Mouse (Mus musculus): ENCODE measurements around the gene Bglap3. TPM values are rescaled to one million over a fixed set of nuclear protein-coding genes. Genes with fewer than 3 reads are reported as not detected.

Bglap3 gene
- polyA plus RNA-seq, 1 experiment from 2014 or later = 0.10 TPM

DNA sequence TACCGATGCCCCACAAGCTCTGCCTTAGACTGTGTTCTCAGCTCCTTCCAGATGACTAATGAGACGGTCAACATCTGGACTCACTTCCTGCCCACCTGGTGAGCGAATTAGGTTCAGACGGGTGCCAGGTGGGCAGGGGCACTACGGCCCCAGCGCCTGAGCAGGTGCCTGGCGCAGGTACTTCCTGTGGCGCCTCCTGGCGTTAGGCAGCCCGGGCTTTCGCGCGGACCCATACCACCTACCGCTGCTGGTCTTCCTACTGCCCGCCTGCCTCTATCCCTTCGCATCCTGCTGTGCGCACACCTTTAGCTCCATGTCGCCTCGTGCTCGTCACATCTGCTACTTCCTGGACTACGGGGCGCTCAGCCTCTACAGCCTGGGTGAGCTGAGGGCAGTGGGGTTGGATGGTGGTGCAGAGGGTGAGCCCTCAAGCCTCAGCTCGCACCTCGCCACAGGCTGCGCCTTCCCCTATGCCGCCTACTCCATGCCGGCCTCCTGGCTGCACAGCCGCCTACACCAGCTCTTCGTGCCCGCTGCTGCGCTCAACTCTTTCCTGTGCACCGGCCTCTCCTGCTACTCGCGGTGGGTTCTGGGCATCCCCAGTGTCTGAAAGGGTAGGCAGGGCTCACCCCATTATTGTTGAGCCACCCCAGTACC is 6.7 kb downstream of the Bglap3 start:
- no peak for ATAC-seq
- peaks cover 4% of the 10 kb centered on the region; the same call in 1 of the 2 replicates for H3K27me3 ChIP-seq (replicated peaks; ENCODE audit: control insufficient read depth, insufficient read depth, low read length)
- WGBS = 41% methylated on average over 34 of the region's 34 CpGs
- H3K9me3 ChIP-seq (ENCODE audit: control insufficient read depth, low read length) = peaks cover 6% of the 10 kb centered on the region; the same call in 1 of the 2 replicates
- H3K4me2 ChIP-seq (ENCODE audit: low read length) = no peak overlapping the region
- no peaks in the 10 kb centered on the region for H3K4me1 ChIP-seq (ENCODE audit: control insufficient read depth, insufficient read depth, low read depth, low read length)
- no peak overlapping the region for H3K27ac ChIP-seq (ENCODE audit: low read depth, low read length)
- H3K4me3 ChIP-seq (ENCODE audit: low read length) = no peak overlapping the region
- H3K36me3 ChIP-seq (ENCODE audit: control insufficient read depth, insufficient read depth, low read length) = peaks cover 13% of the 10 kb centered on the region; the same call in 1 of the 2 replicates
- no peak overlapping the region for H3K9ac ChIP-seq (ENCODE audit: low read depth, low read length)

DNA sequence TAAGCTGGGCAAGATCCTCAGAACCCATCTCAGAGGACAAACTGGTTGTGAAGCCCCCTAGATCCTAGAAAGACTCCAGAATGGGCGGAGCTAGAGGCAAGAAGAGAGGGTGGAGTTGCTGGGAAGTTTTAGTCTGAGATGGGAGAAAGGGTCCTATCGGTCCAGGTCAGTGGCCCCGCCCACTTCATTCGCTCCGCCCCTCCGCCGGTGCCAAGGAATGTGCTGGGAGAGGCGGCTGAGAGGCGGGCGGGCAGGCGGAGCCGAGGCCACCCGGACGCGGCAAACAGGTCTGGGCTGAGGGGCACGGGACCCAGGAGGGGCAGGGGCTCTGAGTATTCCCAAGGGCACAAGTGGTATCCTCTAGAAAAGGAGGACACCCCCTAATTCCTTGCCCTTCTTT is 8.2 kb downstream of the Bglap3 start, which contains the start of gene Paqr6:
Gene Paqr6 (plus strand): TSS at position 248 of the 400 bp plus-strand sequence.
- Histone ChIP-seq H3K9ac (ENCODE audit: low read depth, low read length) (no peak within 1 kb of the TSS), H3K36me3 (ENCODE audit: control insufficient read depth, insufficient read depth, low read length) (peaks cover 23% of the 10 kb centered on the region), H3K4me3 (ENCODE audit: low read length) (no peak within 1 kb of the TSS), H3K4me2 (ENCODE audit: low read length) (peak within 1 kb of the TSS; percentile 8; the same call in 1 of the 2 replicates), H3K9me3 (ENCODE audit: control insufficient read depth, low read length) (no peaks in the 10 kb centered on the region), H3K27me3 (replicated peaks; ENCODE audit: control insufficient read depth, insufficient read depth, low read length) (peaks cover 4% of the 10 kb centered on the region; the same call in 1 of the 2 replicates), H3K4me1 (ENCODE audit: control insufficient read depth, insufficient read depth, low read depth, low read length) (no peaks in the 10 kb centered on the region), H3K27ac (ENCODE audit: low read depth, low read length) (peak within 1 kb of the TSS; percentile 35; the same call in 1 of the 2 replicates)
- under 1% methylated on average over 13 of the region's 16 CpGs for WGBS
- ATAC-seq = no peak

DNA sequence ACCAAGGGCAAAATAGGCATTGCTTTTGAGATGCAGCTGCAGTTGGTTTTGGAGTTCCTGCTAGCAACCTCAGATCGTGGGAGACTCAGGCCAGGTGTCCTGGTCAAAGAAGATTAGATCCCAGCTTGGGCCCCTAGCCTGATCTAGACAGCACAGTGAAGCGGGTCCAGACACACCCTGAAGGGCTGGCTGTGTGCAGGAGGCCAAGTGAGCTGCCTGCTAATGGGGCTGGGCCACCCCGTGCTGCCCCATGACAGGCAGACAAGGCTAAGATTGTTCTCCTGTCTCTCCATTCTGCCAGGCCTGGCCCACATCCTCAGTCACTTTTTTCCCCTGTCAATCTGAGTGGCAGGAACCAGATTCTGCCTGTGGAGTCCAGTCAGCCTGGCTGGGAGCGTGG is 8.8 kb downstream of the Bglap3 start:
- peak; percentile 45; the same call in 1 of the 2 replicates for ATAC-seq
- Histone ChIP-seq H3K27ac (ENCODE audit: low read depth, low read length) (peak overlapping the region; percentile 35; the same call in 1 of the 2 replicates), H3K9ac (ENCODE audit: low read depth, low read length) (no peak overlapping the region), H3K36me3 (ENCODE audit: control insufficient read depth, insufficient read depth, low read length) (peaks cover 28% of the 10 kb centered on the region), H3K27me3 (replicated peaks; ENCODE audit: control insufficient read depth, insufficient read depth, low read length) (peaks cover 4% of the 10 kb centered on the region; the same call in 1 of the 2 replicates), H3K4me2 (ENCODE audit: low read length) (no peak overlapping the region), H3K4me1 (ENCODE audit: control insufficient read depth, insufficient read depth, low read depth, low read length) (no peaks in the 10 kb centered on the region), H3K9me3 (ENCODE audit: control insufficient read depth, low read length) (no peaks in the 10 kb centered on the region), H3K4me3 (ENCODE audit: low read length) (no peak overlapping the region)
- 42% methylated on average over 4 of the region's 4 CpGs for WGBS

DNA sequence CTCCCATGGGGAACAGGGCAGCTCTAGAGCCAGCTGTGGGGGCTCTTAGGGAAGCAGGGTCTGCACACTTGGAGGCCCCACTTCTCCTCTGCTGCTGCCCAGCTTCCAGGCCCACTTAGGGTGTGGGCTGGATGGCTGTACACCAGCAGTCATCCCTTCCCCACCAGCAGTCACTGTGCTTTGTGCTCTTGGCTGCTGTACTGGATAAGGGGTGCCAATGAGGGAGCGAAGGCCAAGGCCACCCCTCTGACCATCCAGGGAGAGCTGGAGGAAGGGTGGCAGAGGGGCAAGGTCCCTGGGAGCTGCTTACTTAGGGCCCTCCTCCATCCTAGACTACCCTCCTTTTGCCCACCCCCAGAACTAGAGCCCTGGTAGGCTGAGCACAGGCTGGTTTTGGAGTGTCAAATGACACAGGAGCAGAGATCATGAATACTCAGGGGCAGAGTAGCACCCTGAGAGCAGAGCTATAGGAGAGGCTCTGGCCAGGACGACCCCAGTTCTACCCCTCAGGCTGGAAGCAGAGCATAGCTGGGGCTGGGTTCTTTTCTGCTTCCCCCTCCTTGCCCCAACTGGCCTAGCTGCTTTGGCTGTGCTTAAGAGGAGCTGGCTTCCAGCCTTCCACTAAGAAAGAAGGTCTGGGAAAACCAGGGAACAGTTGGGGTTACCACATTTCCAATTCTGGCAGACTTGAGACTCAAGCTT is 10.8 kb downstream of the Bglap3 start:
- no peak overlapping the region for H3K27ac ChIP-seq (ENCODE audit: low read depth, low read length)
- H3K9ac ChIP-seq (ENCODE audit: low read depth, low read length) = no peak overlapping the region
- H3K9me3 ChIP-seq (ENCODE audit: control insufficient read depth, low read length) = no peaks in the 10 kb centered on the region
- peaks cover 41% of the 10 kb centered on the region for H3K36me3 ChIP-seq (ENCODE audit: control insufficient read depth, insufficient read depth, low read length)
- no peak for ATAC-seq
- WGBS = 87% methylated on average over 2 of the region's 2 CpGs
- H3K27me3 ChIP-seq (replicated peaks; ENCODE audit: control insufficient read depth, insufficient read depth, low read length) = peaks cover 4% of the 10 kb centered on the region; the same call in 1 of the 2 replicates
- no peaks in the 10 kb centered on the region for H3K4me1 ChIP-seq (ENCODE audit: control insufficient read depth, insufficient read depth, low read depth, low read length)
- no peak overlapping the region for H3K4me2 ChIP-seq (ENCODE audit: low read length)
- no peak overlapping the region for H3K4me3 ChIP-seq (ENCODE audit: low read length)

DNA sequence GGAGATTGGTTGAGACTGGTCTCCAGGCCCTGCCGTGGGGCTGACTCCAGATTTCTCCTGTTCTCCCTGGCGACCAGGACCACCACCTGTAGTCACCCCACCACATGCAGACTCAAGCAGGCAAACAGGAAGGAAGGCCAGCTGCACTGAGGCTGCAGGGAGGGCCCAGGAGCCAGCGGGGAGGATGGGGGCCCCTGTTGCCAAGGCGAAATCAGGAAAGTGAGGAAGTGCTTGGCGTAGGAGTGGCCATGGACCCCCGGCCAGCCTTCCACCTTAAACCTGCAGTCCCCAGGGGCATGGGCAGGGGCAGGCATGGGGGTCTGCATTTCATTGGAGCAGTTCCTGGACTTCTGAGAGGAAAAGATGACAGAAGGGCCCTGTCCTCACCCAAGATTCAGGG is 11.4 kb downstream of the Bglap3 start:
- Histone ChIP-seq H3K27ac (ENCODE audit: low read depth, low read length) (no peak overlapping the region), H3K27me3 (replicated peaks; ENCODE audit: control insufficient read depth, insufficient read depth, low read length) (peaks cover 3% of the 10 kb centered on the region; the same call in 1 of the 2 replicates), H3K4me3 (ENCODE audit: low read length) (no peak overlapping the region), H3K9me3 (ENCODE audit: control insufficient read depth, low read length) (no peaks in the 10 kb centered on the region), H3K9ac (ENCODE audit: low read depth, low read length) (no peak overlapping the region), H3K36me3 (ENCODE audit: control insufficient read depth, insufficient read depth, low read length) (peaks cover 45% of the 10 kb centered on the region), H3K4me2 (ENCODE audit: low read length) (no peak overlapping the region), H3K4me1 (ENCODE audit: control insufficient read depth, insufficient read depth, low read depth, low read length) (no peaks in the 10 kb centered on the region)
- ATAC-seq = no peak
- 84% methylated on average over 6 of the region's 6 CpGs for WGBS

DNA sequence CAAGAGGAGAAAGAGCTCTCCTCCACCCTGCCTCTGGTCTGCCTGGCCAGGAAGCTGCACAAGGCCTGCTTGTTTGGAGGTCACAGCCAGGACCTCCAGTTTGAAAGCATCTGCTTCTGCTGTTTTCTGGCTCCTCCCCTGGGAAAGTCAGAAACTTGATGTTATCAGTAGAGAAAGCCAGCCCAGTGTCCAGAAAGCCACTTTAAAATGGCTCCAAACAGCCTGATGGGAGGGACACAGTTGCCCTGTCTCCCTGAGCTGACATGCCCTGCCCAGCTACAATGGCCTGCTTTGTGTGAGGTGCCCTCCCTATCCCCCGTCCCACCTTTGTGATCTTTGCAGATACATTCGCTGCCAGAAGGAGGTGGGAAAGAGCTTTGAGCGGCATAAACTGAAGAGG is 12.6 kb downstream of the Bglap3 start:
- Histone ChIP-seq H3K9ac (ENCODE audit: low read depth, low read length) (no peak overlapping the region), H3K27me3 (replicated peaks; ENCODE audit: control insufficient read depth, insufficient read depth, low read length) (no peaks in the 10 kb centered on the region), H3K4me3 (ENCODE audit: low read length) (no peak overlapping the region), H3K9me3 (ENCODE audit: control insufficient read depth, low read length) (no peaks in the 10 kb centered on the region), H3K4me1 (ENCODE audit: control insufficient read depth, insufficient read depth, low read depth, low read length) (no peaks in the 10 kb centered on the region), H3K36me3 (ENCODE audit: control insufficient read depth, insufficient read depth, low read length) (peaks cover 54% of the 10 kb centered on the region), H3K4me2 (ENCODE audit: low read length) (no peak overlapping the region), H3K27ac (ENCODE audit: low read depth, low read length) (no peak overlapping the region)
- 75% methylated on average over 3 of the region's 3 CpGs for WGBS
- no peak for ATAC-seq

DNA sequence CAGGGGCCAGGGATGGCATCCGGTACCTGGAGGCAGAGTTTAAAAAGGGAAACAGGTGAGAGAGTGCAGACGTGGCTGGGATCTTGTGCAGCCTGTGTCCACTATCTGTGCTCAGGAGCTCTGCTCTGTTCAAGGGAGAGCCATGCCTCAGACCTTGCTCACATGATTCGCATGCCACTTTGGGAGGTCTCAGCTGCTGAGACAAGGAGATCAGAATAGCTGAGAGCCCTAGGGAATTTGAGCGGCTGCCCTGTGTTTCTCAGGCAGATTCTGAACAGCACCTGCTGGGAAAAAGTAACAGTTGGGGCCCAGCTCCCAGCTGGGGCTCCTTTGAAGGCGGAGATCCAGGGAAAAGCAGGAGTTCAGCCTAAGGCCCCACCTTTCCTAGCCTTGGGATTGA is 13.0 kb downstream of the Bglap3 start:
- 58% methylated on average over 5 of the region's 5 CpGs for WGBS
- no peak for ATAC-seq
- Histone ChIP-seq H3K4me1 (ENCODE audit: control insufficient read depth, insufficient read depth, low read depth, low read length) (no peaks in the 10 kb centered on the region), H3K36me3 (ENCODE audit: control insufficient read depth, insufficient read depth, low read length) (peaks cover 54% of the 10 kb centered on the region), H3K27me3 (replicated peaks; ENCODE audit: control insufficient read depth, insufficient read depth, low read length) (no peaks in the 10 kb centered on the region), H3K4me2 (ENCODE audit: low read length) (no peak overlapping the region), H3K9me3 (ENCODE audit: control insufficient read depth, low read length) (no peaks in the 10 kb centered on the region), H3K27ac (ENCODE audit: low read depth, low read length) (no peak overlapping the region), H3K9ac (ENCODE audit: low read depth, low read length) (no peak overlapping the region), H3K4me3 (ENCODE audit: low read length) (no peak overlapping the region)

DNA sequence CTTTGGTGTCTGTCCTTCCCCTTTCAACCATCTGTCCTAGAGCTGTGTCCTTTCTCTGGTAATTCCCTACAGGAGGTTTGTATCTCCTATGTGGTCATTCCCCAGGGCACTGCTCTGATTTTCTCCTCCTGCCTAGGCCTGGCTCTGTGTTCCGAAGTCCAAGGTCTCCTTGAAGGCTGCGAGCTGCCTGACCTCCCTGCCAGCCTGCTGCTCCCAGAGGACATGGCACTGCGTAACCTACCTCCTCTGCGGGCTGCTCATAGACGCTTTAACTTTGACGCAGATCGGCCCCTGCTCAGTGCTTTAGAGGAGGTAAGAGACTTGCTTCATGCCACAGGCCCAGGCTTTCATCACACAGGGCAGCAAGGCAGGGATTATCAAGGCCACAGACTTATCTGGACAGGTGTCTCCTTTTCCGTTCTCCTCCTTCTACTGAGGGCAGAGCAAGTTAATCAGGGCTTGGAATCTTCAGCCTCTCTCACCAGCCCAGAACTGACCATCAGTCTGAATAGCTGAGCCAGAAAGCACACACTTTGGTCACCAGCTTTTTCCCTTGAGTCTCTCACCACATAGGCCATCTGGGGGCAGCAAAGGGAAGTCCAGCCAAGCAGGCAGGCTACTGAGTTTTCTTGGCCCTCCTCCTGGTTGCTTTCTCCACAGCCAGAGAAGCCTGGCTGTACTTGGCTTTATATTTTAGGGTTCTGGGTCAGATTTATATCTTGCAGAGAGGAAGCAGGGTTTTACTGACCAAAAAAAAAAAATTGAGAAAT is 18.0 kb downstream of the Bglap3 start:
- Histone ChIP-seq H3K27ac (ENCODE audit: low read depth, low read length) (no peak overlapping the region), H3K9ac (ENCODE audit: low read depth, low read length) (no peak overlapping the region), H3K9me3 (ENCODE audit: control insufficient read depth, low read length) (no peaks in the 10 kb centered on the region), H3K4me2 (ENCODE audit: low read length) (no peak overlapping the region), H3K27me3 (replicated peaks; ENCODE audit: control insufficient read depth, insufficient read depth, low read length) (no peaks in the 10 kb centered on the region), H3K4me1 (ENCODE audit: control insufficient read depth, insufficient read depth, low read depth, low read length) (no peaks in the 10 kb centered on the region), H3K4me3 (ENCODE audit: low read length) (no peak overlapping the region), H3K36me3 (ENCODE audit: control insufficient read depth, insufficient read depth, low read length) (peaks cover 72% of the 10 kb centered on the region)
- WGBS = 96% methylated on average over 8 of the region's 8 CpGs
- no peak for ATAC-seq

DNA sequence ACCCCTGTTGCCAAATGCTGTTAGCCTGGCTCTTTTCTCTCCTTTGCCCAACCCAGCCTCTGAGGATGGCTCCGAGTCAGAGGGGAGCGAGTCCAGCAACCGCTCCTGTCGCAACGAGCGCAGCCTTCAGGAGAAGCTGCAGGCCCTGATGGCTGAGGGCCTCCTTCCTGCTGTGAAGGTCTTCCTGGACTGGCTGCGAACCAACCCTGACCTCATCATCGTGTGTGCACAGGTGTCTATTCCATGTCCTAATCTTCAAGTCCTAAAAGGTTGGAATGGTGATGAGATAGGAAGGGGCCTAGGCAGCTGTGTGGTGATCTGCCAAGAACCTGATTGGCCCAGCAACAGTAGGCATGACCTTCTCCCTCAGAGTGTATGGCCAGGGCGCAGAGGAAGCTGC is 19.6 kb downstream of the Bglap3 start:
- H3K36me3 ChIP-seq (ENCODE audit: control insufficient read depth, insufficient read depth, low read length) = peaks cover 70% of the 10 kb centered on the region
- 90% methylated on average over 9 of the region's 9 CpGs for WGBS
- no peak overlapping the region for H3K4me2 ChIP-seq (ENCODE audit: low read length)
- no peaks in the 10 kb centered on the region for H3K4me1 ChIP-seq (ENCODE audit: control insufficient read depth, insufficient read depth, low read depth, low read length)
- H3K9me3 ChIP-seq (ENCODE audit: control insufficient read depth, low read length) = no peaks in the 10 kb centered on the region
- no peak overlapping the region for H3K9ac ChIP-seq (ENCODE audit: low read depth, low read length)
- no peak overlapping the region for H3K4me3 ChIP-seq (ENCODE audit: low read length)
- no peaks in the 10 kb centered on the region for H3K27me3 ChIP-seq (replicated peaks; ENCODE audit: control insufficient read depth, insufficient read depth, low read length)
- no peak for ATAC-seq
- H3K27ac ChIP-seq (ENCODE audit: low read depth, low read length) = no peak overlapping the region

Measured in hindbrain, embryonic 16.5 days (tissue).